Mouse (Mus musculus) heart, adult 2 months (tissue): ENCODE measurements around the gene Sept3. TPM values are rescaled to one million over a fixed set of nuclear protein-coding genes. Genes with fewer than 3 reads are reported as not detected.

Experiments
- DNase-seq, 2 experiments: peaks; one replicate each; pipeline ENCODE4 v3.0.0; 2021
- H3K27ac ChIP-seq: fragments of 200-600 bp; 2 replicates; pipeline ENCODE4 v1.8.1; 2022
- H3K27me3 ChIP-seq: fragments of 200-500 bp; 2 replicates; pipeline ENCODE4 v1.6.1; 2012; ENCODE audit warnings: mild to moderate bottlenecking, low read length, inconsistent platforms, mixed read lengths; ENCODE audit not compliant: control insufficient read depth, insufficient read depth
- H3K36me3 ChIP-seq: fragments of 200-500 bp; 2 replicates; pipeline ENCODE4 v1.6.1; 2012; ENCODE audit warnings: low read length, inconsistent platforms; ENCODE audit not compliant: control insufficient read depth, insufficient read depth
- H3K4me1 ChIP-seq: fragments of 200-500 bp; 2 replicates; pipeline ENCODE4 v1.6.1; 2011; ENCODE audit warnings: low read length; ENCODE audit not compliant: control insufficient read depth, insufficient read depth
- H3K4me3 ChIP-seq: fragments of 200-600 bp; 2 replicates; pipeline ENCODE4 v1.8.1; 2022
- H3K79me2 ChIP-seq: fragments of 200-500 bp; replicated peaks from 2 replicates; pipeline ENCODE4 v1.6.1; 2012; ENCODE audit warnings: mild to moderate bottlenecking, inconsistent platforms, low read length, moderate library complexity, mixed read lengths; ENCODE audit not compliant: control insufficient read depth, insufficient read depth
- H3K9ac ChIP-seq: fragments of 200-500 bp; 2 replicates; pipeline ENCODE4 v1.6.1; 2012; ENCODE audit warnings: low read depth, mild to moderate bottlenecking, control low read depth, inconsistent platforms, low read length, mixed read lengths
- CTCF ChIP-seq: fragments of 200-600 bp; IDR thresholded peaks from 2 replicates; pipeline ENCODE4 v1.8.1; 2022; ENCODE audit warnings: antibody characterized with exemption, mild to moderate bottlenecking, moderate library complexity
- EP300 ChIP-seq: fragments of 200-500 bp; IDR thresholded peaks from 2 replicates; pipeline ENCODE4 v1.6.1; 2011; ENCODE audit warnings: low read depth, low read length, control low read depth; ENCODE audit not compliant: insufficient read depth
- POLR2A ChIP-seq: fragments of 200-500 bp; IDR thresholded peaks from 2 replicates; pipeline ENCODE4 v1.6.1; 2011; ENCODE audit warnings: mild to moderate bottlenecking, low read depth, low read length, control low read depth; ENCODE audit not compliant: insufficient read depth
- WGBS: fragments of 180-500 bp; shearing (Covaris S2); methylation state at CpG from one replicate; pipeline ENCODE4 v1.1.7; 2018; 5-methylcytosine and 5-hydroxymethylcytosine counted together
- intact Hi-C: fragments of 180-260 bp; cut with DNase I; formaldehyde crosslinking; loops from one replicate; pipeline ENCODE4 v1.15.1; 2025
- polyA plus RNA-seq: library from polyadenylated mRNA; depleted of rRNA; stranded (reverse); fragments of >200 nt; gene quantifications from 2 replicates; pipeline ENCODE4 v1.2.3, GENCODE M21; 2012
- total RNA-seq, 2 experiments: library from RNA; stranded (reverse); gene quantifications; 2 replicates each; pipeline ENCODE4 v1.2.3; 2021

Gene Sept3
- total and polyA plus RNA-seq, 3 experiments: 0.39 to 0.44 (median 0.43) TPM

GRCm38 (mm10) chr15:82266356-82266755 lies 8.3 kb upstream of the Sept3 start:
- H3K4me3 ChIP-seq: no peak overlapping the region
- no peaks in the 10 kb centered on the region for H3K36me3 ChIP-seq
- no peak for TF ChIP-seq POLR2A
- peak; percentile 98 for TF ChIP-seq CTCF
- 0 out of 2 replicates have a peak, but pooled peaks have one; percentile 33 for TF ChIP-seq EP300
- no peaks in the 10 kb centered on the region for H3K4me1 ChIP-seq
- no peak overlapping the region for H3K9ac ChIP-seq
- intact Hi-C loops: loop anchor here (1.0 to 10.0 kb wide), 3 partner anchors 71 to 538 kb away; partner anchors contain the start of genes Naga, Pheta2 and Smdt1
- H3K27ac ChIP-seq: no peak overlapping the region
- WGBS: 7% methylated on average over 6 of the region's 6 CpGs
- no peaks in the 10 kb centered on the region for H3K79me2 ChIP-seq
- peak; percentile 48 to 80 for DNase-seq
- H3K27me3 ChIP-seq: no peaks in the 10 kb centered on the region; the same call in 1 of the 2 replicates

- 51% methylated on average over 3 of the region's 3 CpGs for WGBS
- DNase-seq: no peak
- Histone ChIP-seq H3K79me2 (no peaks in the 10 kb centered on the region), H3K27ac (no peak overlapping the region), H3K9ac (no peak overlapping the region), H3K27me3 (no peaks in the 10 kb centered on the region; the same call in 1 of the 2 replicates), H3K36me3 (no peaks in the 10 kb centered on the region), H3K4me3 (no peak overlapping the region), H3K4me1 (no peaks in the 10 kb centered on the region)
- TF ChIP-seq EP300: no peak
- no peak for TF ChIP-seq CTCF
- no peak for TF ChIP-seq POLR2A
- intact Hi-C loops: loop anchor here (5.0 to 10.0 kb wide), 2 partner anchors 69 to 537 kb away; partner anchors contain the start of genes Naga, Pheta2 and Smdt1
Measured at GRCm38 (mm10) chr15:82268185-82268584, 6.5 kb upstream of the Sept3 start.

GRCm38 (mm10) chr15:82268783-82269182 lies 5.9 kb upstream of the Sept3 start:
- TF ChIP-seq CTCF (no peak), EP300 (no peak)
- DNase-seq: no peak
- no peak overlapping the region for H3K4me3 ChIP-seq
- no peak overlapping the region for H3K9ac ChIP-seq
- H3K4me1 ChIP-seq: no peaks in the 10 kb centered on the region
- intact Hi-C loops: loop anchor here (5.0 to 10.0 kb wide), 2 partner anchors 69 to 536 kb away; partner anchors contain the start of genes Naga, Pheta2 and Smdt1
- no peaks in the 10 kb centered on the region for H3K79me2 ChIP-seq
- WGBS: 74% methylated on average over 9 of the region's 9 CpGs
- H3K27ac ChIP-seq: no peak overlapping the region
- H3K27me3 ChIP-seq: no peaks in the 10 kb centered on the region; the same call in 1 of the 2 replicates
- H3K36me3 ChIP-seq: no peaks in the 10 kb centered on the region

GRCm38 (mm10) chr15:82271201-82271600 lies 3.5 kb upstream of the Sept3 start:
- no peak overlapping the region for H3K9ac ChIP-seq
- H3K27me3 ChIP-seq: peaks cover 5% of the 10 kb centered on the region
- peak; percentile 82 for TF ChIP-seq CTCF
- TF ChIP-seq POLR2A: no peak
- H3K27ac ChIP-seq: no peak overlapping the region
- intact Hi-C loops: no loop called here
- H3K4me1 ChIP-seq: no peaks in the 10 kb centered on the region
- 7% methylated on average over 5 of the region's 5 CpGs for WGBS
- H3K4me3 ChIP-seq: no peak overlapping the region
- peak; percentile 32 to 67 for DNase-seq
- H3K79me2 ChIP-seq: no peaks in the 10 kb centered on the region
- no peaks in the 10 kb centered on the region for H3K36me3 ChIP-seq

- peaks cover 5% of the 10 kb centered on the region for H3K27me3 ChIP-seq
- H3K9ac ChIP-seq: no peak overlapping the region
- H3K79me2 ChIP-seq: no peaks in the 10 kb centered on the region
- no peak overlapping the region for H3K4me3 ChIP-seq
- WGBS: 78% methylated on average over 6 of the region's 6 CpGs
- H3K36me3 ChIP-seq: no peaks in the 10 kb centered on the region
- no peak for DNase-seq
- intact Hi-C loops: no loop called here
- no peak overlapping the region for H3K27ac ChIP-seq
- TF ChIP-seq CTCF (no peak), EP300 (no peak), POLR2A (no peak)
- H3K4me1 ChIP-seq: no peaks in the 10 kb centered on the region
Measured at GRCm38 (mm10) chr15:82272295-82272694, 2.4 kb upstream of the Sept3 start.

- DNase-seq: peak; percentile 21 to 30
- Histone ChIP-seq H3K9ac (no peak overlapping the region), H3K79me2 (no peaks in the 10 kb centered on the region), H3K36me3 (no peaks in the 10 kb centered on the region), H3K4me1 (no peaks in the 10 kb centered on the region; the same call in 1 of the 2 replicates), H3K27ac (no peak overlapping the region), H3K27me3 (peaks cover 5% of the 10 kb centered on the region), H3K4me3 (peak overlapping the region; percentile 18; the same call in 1 of the 2 replicates)
- intact Hi-C loops: no loop called here
- TF ChIP-seq POLR2A (no peak), CTCF (no peak), EP300 (no peak)
- 2% methylated on average over 86 of the region's 86 CpGs for WGBS
Measured at GRCm38 (mm10) chr15:82274927-82275901, 521 bp downstream of the Sept3 start.
